Mouse (Mus musculus) splenic B cell, adult 2 months (primary cell): ENCODE results near the gene Prdx5.
"Not testable (repeated sequence)": the region's sequence is repeated elsewhere in the genome, so short reads cannot be mapped to it uniquely, and the experiment has no call there.

Source experiments
- DNase-seq: peaks from one replicate; pipeline ENCODE4 v3.0.0-alpha.2; 2011; ENCODE audit warnings: low read depth, low spot score
- H3K27me3 ChIP-seq: 2 replicates; pipeline ENCODE4 v1.6.1; 2012; ENCODE audit warnings: mild to moderate bottlenecking, low read length, moderate library complexity, mixed read lengths; ENCODE audit not compliant: control insufficient read depth, poor library complexity, insufficient read depth, severe bottlenecking
- H3K36me3 ChIP-seq: 2 replicates; pipeline ENCODE4 v1.6.1; 2012; ENCODE audit warnings: mild to moderate bottlenecking, low read length, moderate library complexity, mixed read lengths; ENCODE audit not compliant: control insufficient read depth, poor library complexity, insufficient read depth, severe bottlenecking

Prdx5 gene

GRCm38 (mm10) chr19:6895608-6896305, 14.1 kb downstream of the Prdx5 start:
- H3K36me3 ChIP-seq, H3K27me3 ChIP-seq: not testable (repeated sequence)
- DNase-seq = peak; percentile 48

GRCm38 (mm10) chr19:6893731-6894451, 16.0 kb downstream of the Prdx5 start:
- H3K36me3 ChIP-seq = no peaks in the 10 kb centered on the region
- no peak for DNase-seq
- no peaks in the 10 kb centered on the region for H3K27me3 ChIP-seq

- no peaks in the 10 kb centered on the region for H3K36me3 ChIP-seq
Observed at GRCm38 (mm10) chr19:6892512-6892911, 17.4 kb downstream of the Prdx5 start.

DNA sequence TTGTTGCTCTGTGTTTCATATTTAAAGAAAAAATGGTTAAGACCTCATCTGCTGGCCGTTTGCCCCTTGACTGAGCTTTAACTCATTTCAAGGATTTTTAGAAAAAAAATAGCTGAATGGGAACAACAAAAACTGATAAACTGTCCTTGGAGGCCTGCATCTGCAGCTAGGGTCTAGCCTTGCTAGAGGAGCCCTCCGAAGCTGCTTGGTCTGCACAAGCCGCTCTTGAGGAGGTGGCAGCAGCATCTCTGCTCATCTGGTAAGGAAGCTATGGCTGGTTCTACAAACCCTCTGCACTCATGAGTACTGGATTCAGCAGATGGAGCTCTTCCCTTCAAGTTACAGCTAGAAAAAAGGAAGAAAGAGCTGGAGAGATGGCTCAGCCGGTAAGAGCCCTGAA, 31.9 kb downstream of the Prdx5 start:
- DNase-seq = no peak
- no peaks in the 10 kb centered on the region for H3K27me3 ChIP-seq
- no peaks in the 10 kb centered on the region for H3K36me3 ChIP-seq

More at GRCm38 (mm10) chr19:6892512-6892911, 17.4 kb downstream of the Prdx5 start:
- no peaks in the 10 kb centered on the region for H3K27me3 ChIP-seq
- DNase-seq = no peak

GRCm38 (mm10) chr19:6876799-6877198, 33.1 kb downstream of the Prdx5 start:
- no peak for DNase-seq
- no peaks in the 10 kb centered on the region for H3K36me3 ChIP-seq
- no peaks in the 10 kb centered on the region for H3K27me3 ChIP-seq

DNA sequence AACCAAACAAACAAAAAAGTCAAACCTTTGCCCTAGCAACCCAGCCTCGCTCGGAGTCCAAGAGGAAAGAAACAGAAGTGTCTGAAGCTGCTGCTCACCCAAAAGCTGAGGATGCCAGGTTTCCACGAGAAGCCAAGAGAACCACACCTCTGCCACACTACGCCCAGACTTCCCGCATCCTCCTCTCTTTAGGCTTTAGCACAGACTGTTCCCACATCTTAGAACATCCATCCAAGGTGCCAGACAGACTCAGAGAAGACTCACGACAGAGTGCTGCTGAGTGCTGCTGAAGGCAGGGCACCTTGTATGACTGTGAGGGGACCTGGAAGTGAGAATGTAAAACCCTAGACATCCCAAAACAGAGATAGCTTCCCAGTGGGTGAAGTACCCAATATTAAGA, 34.1 kb downstream of the Prdx5 start:
- no peaks in the 10 kb centered on the region for H3K27me3 ChIP-seq
- DNase-seq = no peak
- no peaks in the 10 kb centered on the region for H3K36me3 ChIP-seq

GRCm38 (mm10) chr19:6874257-6874656, 35.6 kb downstream of the Prdx5 start:
- DNase-seq = no peak
- no peaks in the 10 kb centered on the region for H3K27me3 ChIP-seq

GRCm38 (mm10) chr19:6872701-6873100, 37.2 kb downstream of the Prdx5 start:
- Histone ChIP-seq H3K36me3 (no peaks in the 10 kb centered on the region), H3K27me3 (no peaks in the 10 kb centered on the region)
- DNase-seq = peak; percentile 33

More at GRCm38 (mm10) chr19:6874257-6874656, 35.6 kb downstream of the Prdx5 start:
- no peaks in the 10 kb centered on the region for H3K36me3 ChIP-seq

GRCm38 (mm10) chr19:6871574-6872271, 38.2 kb downstream of the Prdx5 start:
- H3K36me3 ChIP-seq = no peaks in the 10 kb centered on the region
- H3K27me3 ChIP-seq = no peaks in the 10 kb centered on the region
- DNase-seq = peak; percentile 76

DNA sequence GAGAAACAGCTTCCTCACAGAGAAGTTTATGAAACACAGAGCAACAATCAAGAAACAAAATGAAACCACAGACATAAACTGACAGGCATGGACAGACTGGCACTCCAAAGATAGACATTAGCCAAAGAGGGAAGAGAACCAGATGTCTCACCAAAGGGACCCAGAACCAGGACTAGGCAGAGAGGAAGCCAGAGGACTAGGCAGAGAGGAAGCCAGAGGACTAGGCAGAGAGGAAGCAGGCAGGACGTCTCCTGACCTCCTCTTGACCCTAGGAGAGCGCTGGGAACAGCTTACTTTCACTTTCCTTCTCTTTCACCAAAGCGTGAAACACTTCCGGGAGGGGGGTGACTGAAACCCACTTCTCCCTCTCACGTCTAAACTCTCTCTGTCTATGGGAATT, 40.6 kb downstream of the Prdx5 start:
- no peaks in the 10 kb centered on the region for H3K36me3 ChIP-seq
- peak; percentile 59 for DNase-seq
- no peaks in the 10 kb centered on the region for H3K27me3 ChIP-seq

DNA sequence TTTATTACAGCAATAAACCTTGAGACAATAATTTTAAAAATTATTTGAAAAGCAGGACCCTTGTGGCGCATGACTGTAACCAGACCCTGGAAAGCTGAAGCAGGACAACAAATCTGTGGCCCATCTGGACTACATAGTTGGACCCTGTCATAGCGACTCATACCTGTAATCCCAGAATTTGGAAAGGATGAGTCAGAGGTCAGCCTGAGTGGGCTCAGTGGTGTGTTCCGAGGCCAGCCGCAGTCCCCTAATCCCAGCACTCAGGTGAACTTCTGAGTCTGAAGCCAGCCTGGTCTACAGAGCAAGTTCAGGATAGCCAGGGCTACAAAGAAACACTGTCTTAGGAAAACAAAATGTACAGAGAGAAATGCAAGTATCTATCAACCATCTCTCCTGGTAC, 48.5 kb downstream of the Prdx5 start:
- no peak for DNase-seq
- no peaks in the 10 kb centered on the region for H3K27me3 ChIP-seq
- H3K36me3 ChIP-seq = no peaks in the 10 kb centered on the region

DNA sequence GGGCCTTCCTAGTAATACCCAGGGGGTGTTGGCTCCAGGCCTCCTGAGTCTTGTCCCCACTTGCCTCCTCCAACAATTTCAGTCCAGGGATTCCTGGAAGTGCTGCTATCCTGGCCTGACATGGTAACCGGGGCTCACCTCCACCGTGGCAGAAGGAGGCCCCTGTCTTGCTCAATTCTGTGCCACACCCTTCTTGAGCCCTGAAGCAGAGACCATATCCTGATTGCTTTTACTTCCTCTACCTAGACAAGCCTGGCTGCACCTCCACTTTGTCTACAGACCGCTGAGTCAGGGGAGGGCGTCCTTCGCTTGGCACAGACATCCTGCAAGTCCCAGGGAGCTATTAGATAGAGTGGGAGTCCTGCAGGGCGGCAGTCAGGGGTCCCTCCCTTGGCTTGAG, 49.2 kb downstream of the Prdx5 start:
- Histone ChIP-seq H3K27me3 (no peaks in the 10 kb centered on the region), H3K36me3 (no peaks in the 10 kb centered on the region)
- peak; percentile 80 for DNase-seq

GRCm38 (mm10) chr19:6859971-6860370, 49.9 kb downstream of the Prdx5 start:
- DNase-seq = no peak
- no peaks in the 10 kb centered on the region for H3K27me3 ChIP-seq
- no peaks in the 10 kb centered on the region for H3K36me3 ChIP-seq

DNA sequence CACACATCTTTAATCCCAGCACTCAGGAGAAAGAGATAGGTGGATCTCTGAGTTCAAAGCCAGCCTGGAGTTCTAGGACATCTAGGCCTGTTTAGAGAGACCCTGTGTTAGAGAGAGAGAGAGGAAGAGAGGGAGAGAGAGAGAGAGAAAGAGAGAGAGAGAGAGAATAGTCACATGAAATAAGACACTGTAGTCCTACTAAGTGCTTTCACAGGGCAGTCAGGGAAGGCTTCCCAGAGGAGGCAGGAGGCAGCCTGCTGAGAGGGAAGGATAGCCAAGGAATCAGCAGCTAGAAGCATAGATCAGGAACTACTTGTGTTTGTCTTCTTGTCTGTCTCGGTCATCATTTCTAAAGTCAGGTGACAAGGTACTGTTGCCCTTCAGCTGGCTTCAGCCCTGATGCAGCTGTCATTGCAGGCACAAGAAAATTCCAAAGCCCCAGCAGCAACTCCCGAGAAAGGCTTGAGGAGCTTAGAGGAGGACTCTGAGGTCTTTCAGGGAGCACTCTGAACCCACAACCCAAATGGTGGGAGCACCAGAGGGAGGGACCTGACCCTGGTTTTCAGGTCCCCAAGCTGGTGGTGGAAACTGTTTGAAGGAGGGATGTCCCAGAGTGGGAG, 50.8 kb downstream of the Prdx5 start:
- Histone ChIP-seq H3K27me3 (no peaks in the 10 kb centered on the region), H3K36me3 (0 out of 2 replicates have a peak, but pooled peaks cover 2% of the 10 kb centered on the region)
- DNase-seq = no peak

GRCm38 (mm10) chr19:6858031-6858430, 51.9 kb downstream of the Prdx5 start, which contains the start of gene Ccdc88b:
Gene Ccdc88b (minus strand): TSS chr19:6858211.
- H3K36me3 ChIP-seq = 0 out of 2 replicates have a peak, but pooled peaks cover 2% of the 10 kb centered on the region
- no peaks in the 10 kb centered on the region for H3K27me3 ChIP-seq
- DNase-seq = peak; percentile 89
